Comparison of ENCODE assay signal across 19 mouse cellular contexts in genomic region chr8:34305542-34306485, GRCm38 (mm10).
DNase-seq lines count a peak whose midpoint lies in the region; ATAC-seq lines count a peak whose summit lies in the region.
"Had no signal": no experiment of that assay in that cellular context is flagged by ENCODE, and none has a peak within 500 bp of the region (broad histone marks: within the 10 kb centered on the region; RNA-seq: fewer than 3 reads in every experiment).

No protein-coding gene starts in this region.

- H3K9me3 ChIP-seq in kidney, embryonic 14.5 days (ENCODE audit: control insufficient read depth, low read length): no peaks in the 10 kb centered on the region
- H3K9me3 ChIP-seq in midbrain, embryonic 14.5 days (ENCODE audit: control insufficient read depth, low read length): peaks cover 6% of the 10 kb centered on the region; the same call in 1 of the 2 replicates
- H3K9me3 ChIP-seq in midbrain, embryonic 16.5 days (replicated peaks; ENCODE audit: control insufficient read depth, low read length, poor library complexity, severe bottlenecking): no peaks in the 10 kb centered on the region; the same call in 1 of the 2 replicates
- H3K9me3 ChIP-seq in embryonic facial prominence, embryonic 14.5 days (ENCODE audit: control insufficient read depth, low read length): peaks cover 6% of the 10 kb centered on the region; the same call in 1 of the 2 replicates
- H3K9me3 ChIP-seq in limb, embryonic 12.5 days: peaks cover 5% of the 10 kb centered on the region; the same call in 1 of the 2 replicates
- H3K9me3 ChIP-seq: heart, embryonic 12.5 days had no signal

- peaks cover 12% of the 10 kb centered on the region; the same call in 1 of the 2 replicates for H3K4me1 ChIP-seq in kidney, embryonic 14.5 days (ENCODE audit: control insufficient read depth, insufficient read depth, low read length)
- peaks cover under 1% of the 10 kb centered on the region; the same call in 1 of the 2 replicates for H3K4me1 ChIP-seq in midbrain, embryonic 14.5 days (ENCODE audit: control insufficient read depth, insufficient read depth, low read length)
- H3K4me1 ChIP-seq in midbrain, embryonic 16.5 days (ENCODE audit: control insufficient read depth, insufficient read depth, low read length): no peaks in the 10 kb centered on the region
- peaks cover 9% of the 10 kb centered on the region for H3K4me1 ChIP-seq in embryonic facial prominence, embryonic 14.5 days (ENCODE audit: control insufficient read depth, insufficient read depth, low read length)
- H3K4me1 ChIP-seq in limb, embryonic 12.5 days (replicated peaks): no peaks in the 10 kb centered on the region

- H3K36me3 ChIP-seq in kidney, embryonic 14.5 days (ENCODE audit: control insufficient read depth, insufficient read depth, low read length): no peaks in the 10 kb centered on the region
- H3K36me3 ChIP-seq in midbrain, embryonic 14.5 days (ENCODE audit: control insufficient read depth, insufficient read depth, low read length): no peaks in the 10 kb centered on the region
- H3K36me3 ChIP-seq in midbrain, embryonic 16.5 days (ENCODE audit: control insufficient read depth, insufficient read depth, low read length): no peaks in the 10 kb centered on the region
- no peaks in the 10 kb centered on the region for H3K36me3 ChIP-seq in embryonic facial prominence, embryonic 14.5 days (ENCODE audit: control insufficient read depth, insufficient read depth, low read length)
- no peaks in the 10 kb centered on the region for H3K36me3 ChIP-seq in limb, embryonic 12.5 days
- H3K36me3 ChIP-seq: heart, embryonic 12.5 days had no signal

- no peaks in the 10 kb centered on the region for H3K27me3 ChIP-seq in kidney, embryonic 14.5 days (ENCODE audit: control insufficient read depth, insufficient read depth, low read length)
- H3K27me3 ChIP-seq in midbrain, embryonic 14.5 days (ENCODE audit: control insufficient read depth, insufficient read depth, low read length): no peaks in the 10 kb centered on the region
- H3K27me3 ChIP-seq in midbrain, embryonic 16.5 days (ENCODE audit: control insufficient read depth, insufficient read depth, low read depth, low read length): no peaks in the 10 kb centered on the region
- 0 out of 2 replicates have a peak, but pooled peaks cover 4% of the 10 kb centered on the region for H3K27me3 ChIP-seq in embryonic facial prominence, embryonic 14.5 days (replicated peaks; ENCODE audit: control insufficient read depth, insufficient read depth, low read length)
- H3K27me3 ChIP-seq in limb, embryonic 12.5 days: no peaks in the 10 kb centered on the region; the same call in 1 of the 2 replicates
- H3K27me3 ChIP-seq: heart, embryonic 12.5 days had no signal

- DNase-seq in kidney, postnatal 25 days: no peak
- peak; percentile 20 for DNase-seq in midbrain, embryonic 14.5 days
- peak; percentile 67 for DNase-seq in embryonic facial prominence, embryonic 14.5 days (ENCODE audit: low spot score)
- no peak for DNase-seq in frontal cortex, postnatal 25 days (ENCODE audit: low spot score in 2 of 2)
- no peak for DNase-seq in embryo, embryonic 9.5 days (ENCODE audit: extremely low spot score)
- DNase-seq: B cell, adult 2 months; cerebellum, adult 8-10 months; forebrain, postnatal 0 days; gastrocnemius, adult 2 months; lung, adult 18-20 months; lung, postnatal 36 days; right cerebral cortex, adult 18-20 months; thymus, postnatal 25 days had no signal

- WGBS in kidney, embryonic 14.5 days: 23% methylated on average over 7 of the region's 7 CpGs
- WGBS in midbrain, embryonic 14.5 days: 56% methylated on average over 7 of the region's 7 CpGs
- WGBS in midbrain, embryonic 16.5 days: 49% methylated on average over 7 of the region's 7 CpGs
- 44% methylated on average over 7 of the region's 7 CpGs for WGBS in embryonic facial prominence, embryonic 14.5 days
- WGBS in limb, embryonic 12.5 days: 21% methylated on average over 7 of the region's 7 CpGs

- no peak overlapping the region for H3K9ac ChIP-seq in kidney, embryonic 14.5 days (ENCODE audit: low read depth, low read length)
- H3K9ac ChIP-seq in midbrain, embryonic 14.5 days (replicated peaks; ENCODE audit: low read length): no peak overlapping the region
- H3K9ac ChIP-seq in midbrain, embryonic 16.5 days (ENCODE audit: low read depth, low read length): no peak overlapping the region
- H3K9ac ChIP-seq in embryonic facial prominence, embryonic 14.5 days (ENCODE audit: low read depth, low read length): no peak overlapping the region
- H3K9ac ChIP-seq in limb, embryonic 12.5 days (replicated peaks): no peak overlapping the region
- H3K9ac ChIP-seq: forebrain, postnatal 0 days; heart, embryonic 12.5 days had no signal

- H3K4me3 ChIP-seq in kidney, embryonic 14.5 days (ENCODE audit: low read length): no peak overlapping the region
- H3K4me3 ChIP-seq in midbrain, embryonic 14.5 days (replicated peaks; ENCODE audit: low read depth, low read length): no peak overlapping the region
- H3K4me3 ChIP-seq in midbrain, embryonic 16.5 days (ENCODE audit: low read depth, low read length): no peak overlapping the region
- no peak overlapping the region for H3K4me3 ChIP-seq in embryonic facial prominence, embryonic 14.5 days (ENCODE audit: low read depth, low read length)
- no peak overlapping the region for H3K4me3 ChIP-seq in limb, embryonic 12.5 days (replicated peaks)
- H3K4me3 ChIP-seq: gastrocnemius, adult 2 months; heart, embryonic 12.5 days had no signal

- ATAC-seq in kidney, embryonic 14.5 days (ENCODE audit: low FRiP score, low TSS enrichment): peak; percentile 66; the same call in 1 of the 2 replicates
- no peak for ATAC-seq in midbrain, embryonic 14.5 days (ENCODE audit: low FRiP score, low TSS enrichment)
- no peak for ATAC-seq in midbrain, embryonic 16.5 days
- ATAC-seq in embryonic facial prominence, embryonic 14.5 days (ENCODE audit: low read depth): peak; percentile 22; the same call in 1 of the 2 replicates
- no peak for ATAC-seq in limb, embryonic 12.5 days (ENCODE audit: insufficient number of reproducible peaks, insufficient read depth, low FRiP score, low TSS enrichment, low read depth)
- ATAC-seq: forebrain, postnatal 0 days; hindbrain, postnatal 0 days had no signal

- H3K4me2 ChIP-seq in kidney, embryonic 14.5 days (replicated peaks; ENCODE audit: low read depth, low read length): no peak overlapping the region
- H3K4me2 ChIP-seq in midbrain, embryonic 14.5 days (ENCODE audit: low read length): no peak overlapping the region
- no peak overlapping the region for H3K4me2 ChIP-seq in midbrain, embryonic 16.5 days (ENCODE audit: low read length)
- H3K4me2 ChIP-seq in embryonic facial prominence, embryonic 14.5 days (ENCODE audit: low read depth, low read length): no peak overlapping the region
- peak overlapping the region; percentile 20 for H3K4me2 ChIP-seq in limb, embryonic 12.5 days
- H3K4me2 ChIP-seq: heart, embryonic 12.5 days; liver, embryonic 11.5 days had no signal

- H3K27ac ChIP-seq in kidney, embryonic 14.5 days (ENCODE audit: low read depth, low read length): peak overlapping the region; percentile 51; the same call in 1 of the 2 replicates
- no peak overlapping the region for H3K27ac ChIP-seq in midbrain, embryonic 14.5 days (replicated peaks; ENCODE audit: low read depth, low read length)
- H3K27ac ChIP-seq in midbrain, embryonic 16.5 days (ENCODE audit: low read length): no peak overlapping the region
- H3K27ac ChIP-seq in embryonic facial prominence, embryonic 14.5 days (replicated peaks; ENCODE audit: low read depth, low read length): no peak overlapping the region
- peak overlapping the region; percentile 54 for H3K27ac ChIP-seq in limb, embryonic 12.5 days
- H3K27ac ChIP-seq: gastrocnemius, adult 2 months; hindbrain, postnatal 0 days had no signal

Comparison
In these comparisons a context has a peak if more than half of its experiments do, and no peak if none do; other contexts are left out.
1. ATAC-seq: peak in kidney, embryonic 14.5 days (single experiment) and embryonic facial prominence, embryonic 14.5 days (single experiment); none in midbrain, embryonic 14.5 days (single experiment), midbrain, embryonic 16.5 days (single experiment) and limb, embryonic 12.5 days (single experiment).
2. H3K27ac ChIP-seq: peak in kidney, embryonic 14.5 days (single experiment) and limb, embryonic 12.5 days (single experiment); none in midbrain, embryonic 14.5 days (single experiment), midbrain, embryonic 16.5 days (single experiment) and embryonic facial prominence, embryonic 14.5 days (single experiment).
3. DNase-seq: peak in midbrain, embryonic 14.5 days (single experiment) and embryonic facial prominence, embryonic 14.5 days (single experiment); none in kidney, postnatal 25 days (0 of 2), frontal cortex, postnatal 25 days (0 of 2) and embryo, embryonic 9.5 days (single experiment).